Mouse (Mus musculus) cerebellum, adult 2 months (tissue): ENCODE data around the gene Stk10. TPM values are rescaled to one million over a fixed set of nuclear protein-coding genes. Genes with fewer than 3 reads are reported as not detected.
A peak's percentile ranks its signal among the peaks of the same experiment; 100 is the strongest.

ENCODE experiments used
- DNase-seq, 2 experiments: peaks; one replicate each; pipeline ENCODE4 v3.0.0; 2021
- H3K27ac ChIP-seq: fragments of 200-500 bp; 2 replicates; pipeline ENCODE4 v1.5.1; 2012; ENCODE audit warnings: low read length, control low read depth, inconsistent platforms; ENCODE audit not compliant: insufficient read depth
- H3K27me3 ChIP-seq: fragments of 200-500 bp; 2 replicates; pipeline ENCODE4 v1.6.1; 2012; ENCODE audit warnings: inconsistent platforms, mild to moderate bottlenecking, low read length, moderate library complexity; ENCODE audit not compliant: control insufficient read depth, insufficient read depth
- H3K4me1 ChIP-seq: fragments of 200-500 bp; 2 replicates; pipeline ENCODE4 v1.6.1; 2011; ENCODE audit warnings: low read length; ENCODE audit not compliant: control insufficient read depth, insufficient read depth
- H3K4me3 ChIP-seq: fragments of 200-500 bp; replicated peaks from 2 replicates; pipeline ENCODE3; 2011; ENCODE audit warnings: mild to moderate bottlenecking, low read depth, low read length, control low read depth; ENCODE audit not compliant: insufficient read depth
- CTCF ChIP-seq: fragments of 200-500 bp; IDR thresholded peaks from 2 replicates; pipeline ENCODE4 v1.5.1; 2011; ENCODE audit warnings: low read depth, mild to moderate bottlenecking, control low read depth, low read length, moderate library complexity, borderline replicate concordance; ENCODE audit not compliant: insufficient read depth
- POLR2A ChIP-seq: fragments of 200-500 bp; IDR thresholded peaks from 2 replicates; pipeline ENCODE4 v1.6.1; 2011; ENCODE audit warnings: low read length, control low read depth, borderline replicate concordance; ENCODE audit not compliant: insufficient read depth
- WGBS: fragments of 180-500 bp; shearing (Covaris S2); methylation state at CpG from one replicate; pipeline ENCODE4 v1.1.7; 2018; 5-methylcytosine and 5-hydroxymethylcytosine counted together
- polyA plus RNA-seq: library from polyadenylated mRNA; depleted of rRNA; stranded (reverse); fragments of >200 nt; gene quantifications from 2 replicates; pipeline ENCODE4 v1.2.3, GENCODE M21; 2012

Gene Stk10
- polyA plus RNA-seq, 1 experiment: 19.6 TPM

DNA sequence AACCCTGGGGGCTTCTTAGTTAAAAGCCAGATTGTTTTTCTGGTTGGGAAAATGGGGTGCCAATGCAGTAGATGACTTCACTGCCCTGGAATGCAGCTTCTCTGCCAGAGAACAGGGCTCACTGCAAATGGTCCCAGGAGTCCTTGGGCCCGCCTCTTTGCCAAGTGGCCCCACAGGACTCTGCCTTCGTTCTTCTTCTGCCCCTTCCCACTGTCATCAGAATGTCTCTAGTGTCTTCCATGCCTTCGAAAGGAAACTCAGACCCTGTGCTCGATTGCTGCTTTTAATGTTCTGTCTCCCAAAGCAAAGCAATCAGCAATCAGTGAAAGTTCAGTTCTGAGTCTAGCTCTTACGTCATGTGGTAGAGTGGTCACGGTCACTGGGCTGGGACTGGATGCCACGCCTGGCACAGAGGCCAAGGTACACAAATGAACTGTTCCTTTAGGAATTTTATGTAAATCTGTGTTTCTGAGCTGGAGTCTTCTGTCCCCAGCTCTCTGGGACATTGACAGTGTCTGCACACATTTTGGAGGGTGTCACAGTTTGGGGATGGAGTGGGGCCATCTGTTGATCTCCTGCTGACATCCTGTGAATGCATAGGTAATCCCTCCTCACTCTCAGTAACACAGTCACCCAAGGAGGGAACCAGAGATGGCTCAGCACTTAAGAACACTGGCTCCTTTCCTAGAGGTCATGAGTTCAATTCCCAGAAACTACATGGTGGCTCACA is 72.2 kb downstream of the Stk10 start:
- WGBS: 23% methylated on average over 7 of the region's 7 CpGs
- peak overlapping the region; percentile 81 for H3K27ac ChIP-seq
- peak; percentile 61 to 73 for DNase-seq
- H3K4me1 ChIP-seq: peaks cover 35% of the 10 kb centered on the region
- no peak overlapping the region for H3K4me3 ChIP-seq
- TF ChIP-seq POLR2A: no peak
- no peak for TF ChIP-seq CTCF
- H3K27me3 ChIP-seq: no peaks in the 10 kb centered on the region

DNA sequence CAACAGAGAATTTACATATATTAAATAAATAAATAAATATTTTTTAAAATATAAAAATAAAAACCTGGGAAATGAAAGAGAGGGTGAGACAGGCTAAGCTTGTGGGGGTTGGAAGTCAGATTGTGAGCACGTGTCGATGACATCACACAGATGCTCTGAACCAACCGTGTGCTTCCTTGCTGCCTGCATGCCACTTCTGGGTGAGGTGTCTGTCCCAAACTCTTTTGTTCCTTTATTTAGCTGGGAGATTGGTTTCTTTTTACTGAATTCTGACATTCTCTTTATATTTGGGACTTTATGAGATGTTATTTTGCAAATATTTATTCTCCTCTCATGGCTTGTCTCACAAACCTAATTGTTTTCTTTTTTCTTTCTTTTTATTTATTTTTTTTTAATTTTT is 72.8 kb downstream of the Stk10 start:
- Histone ChIP-seq H3K27ac (no peak overlapping the region; the same call in 1 of the 2 replicates), H3K27me3 (no peaks in the 10 kb centered on the region), H3K4me3 (no peak overlapping the region), H3K4me1 (peaks cover 34% of the 10 kb centered on the region)
- no peak for DNase-seq
- 84% methylated on average over 3 of the region's 3 CpGs for WGBS
- TF ChIP-seq CTCF (no peak), POLR2A (no peak)

DNA sequence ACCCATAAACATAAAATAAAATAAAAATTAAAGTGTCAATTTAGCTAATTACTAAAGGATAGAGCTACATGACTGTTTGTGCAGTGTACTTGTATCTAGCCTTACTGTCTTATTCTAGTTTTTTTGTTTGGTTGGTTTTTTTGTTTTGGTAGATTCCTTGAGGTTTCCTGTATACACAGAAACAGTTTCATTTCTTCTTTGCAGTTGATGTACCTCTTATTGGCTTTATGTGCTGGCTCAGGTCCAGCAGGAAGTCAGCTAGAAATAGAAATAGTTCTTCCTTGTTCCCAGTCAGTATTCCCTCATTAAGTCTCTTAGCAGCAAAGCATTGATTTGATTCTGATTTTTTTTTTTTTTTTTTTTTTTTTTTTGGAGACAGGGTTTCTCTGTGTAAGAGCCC is 74.2 kb downstream of the Stk10 start:
- peaks cover 30% of the 10 kb centered on the region for H3K4me1 ChIP-seq
- no peak overlapping the region for H3K4me3 ChIP-seq
- no peak for DNase-seq
- H3K27me3 ChIP-seq: no peaks in the 10 kb centered on the region
- H3K27ac ChIP-seq: no peak overlapping the region
- TF ChIP-seq POLR2A (no peak), CTCF (no peak)

DNA sequence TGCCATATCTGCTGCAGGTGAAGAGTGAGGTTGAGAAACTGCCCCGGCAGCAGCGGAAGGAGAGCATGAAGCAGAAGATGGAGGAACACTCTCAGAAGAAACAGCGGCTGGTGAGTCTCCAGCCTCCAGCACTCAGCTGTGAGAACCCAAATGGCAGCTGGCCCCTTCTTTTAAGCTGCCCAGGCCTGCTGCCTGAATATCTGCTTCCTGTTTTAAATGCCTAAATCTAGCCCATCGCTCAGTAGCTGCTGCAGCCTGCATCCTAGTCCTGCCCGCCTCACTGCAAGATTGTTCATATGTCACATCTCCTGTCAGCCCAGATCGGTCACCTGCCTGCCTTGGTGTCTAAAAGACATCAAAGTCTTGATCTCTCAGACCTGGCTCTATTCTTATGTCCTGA is 77.5 kb downstream of the Stk10 start:
- no peak overlapping the region; the same call in 1 of the 2 replicates for H3K27ac ChIP-seq
- no peak for TF ChIP-seq CTCF
- TF ChIP-seq POLR2A: no peak
- H3K27me3 ChIP-seq: no peaks in the 10 kb centered on the region
- H3K4me3 ChIP-seq: no peak overlapping the region
- no peak for DNase-seq
- WGBS: 77% methylated on average over 6 of the region's 6 CpGs
- peaks cover 17% of the 10 kb centered on the region for H3K4me1 ChIP-seq

DNA sequence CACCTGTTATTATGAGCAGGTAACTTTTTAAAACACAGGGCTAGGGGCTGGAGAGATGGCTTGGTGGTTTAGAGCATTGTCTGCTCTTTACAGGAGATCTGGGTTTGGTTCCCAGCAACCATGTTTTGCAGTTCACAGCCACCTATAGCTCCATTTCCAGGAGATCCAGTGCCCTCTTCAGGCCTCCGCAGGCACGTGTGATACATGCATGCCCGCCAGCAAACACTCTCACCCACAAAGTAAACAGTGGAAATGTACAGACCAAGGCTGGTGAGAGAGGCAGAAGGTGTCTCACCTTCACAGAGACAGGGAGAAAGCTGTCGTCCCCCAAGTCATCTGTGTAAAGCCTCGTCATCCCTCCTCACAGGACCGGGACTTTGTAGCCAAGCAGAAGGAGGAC is 79.2 kb downstream of the Stk10 start:
- Histone ChIP-seq H3K4me1 (peaks cover 13% of the 10 kb centered on the region), H3K27ac (no peak overlapping the region), H3K27me3 (no peaks in the 10 kb centered on the region), H3K4me3 (no peak overlapping the region)
- DNase-seq: no peak
- TF ChIP-seq CTCF (no peak), POLR2A (no peak)
- WGBS: 87% methylated on average over 6 of the region's 6 CpGs

DNA sequence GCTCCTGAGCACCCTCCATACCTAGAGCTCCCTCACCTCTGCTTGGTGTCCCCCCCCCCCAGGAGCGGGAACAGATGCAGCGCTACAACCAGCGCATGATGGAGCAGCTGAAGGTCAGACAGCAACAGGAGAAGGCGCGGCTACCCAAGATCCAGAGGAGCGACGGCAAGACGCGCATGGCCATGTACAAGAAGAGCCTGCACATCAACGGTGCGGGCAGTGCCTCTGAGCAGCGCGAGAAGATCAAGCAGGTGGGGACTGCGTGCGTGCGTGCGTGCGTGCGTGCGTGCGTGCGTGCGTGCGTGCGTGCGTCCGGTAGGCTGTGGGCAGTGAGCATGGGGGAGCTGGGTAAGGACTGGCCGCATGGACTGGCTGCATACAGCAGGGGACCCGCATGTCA is 81.4 kb downstream of the Stk10 start:
- WGBS: 94% methylated on average over 29 of the region's 29 CpGs
- H3K4me3 ChIP-seq: no peak overlapping the region
- TF ChIP-seq CTCF (no peak), POLR2A (no peak)
- no peak overlapping the region for H3K27ac ChIP-seq
- peaks cover 19% of the 10 kb centered on the region for H3K4me1 ChIP-seq
- no peak for DNase-seq
- no peaks in the 10 kb centered on the region for H3K27me3 ChIP-seq

DNA sequence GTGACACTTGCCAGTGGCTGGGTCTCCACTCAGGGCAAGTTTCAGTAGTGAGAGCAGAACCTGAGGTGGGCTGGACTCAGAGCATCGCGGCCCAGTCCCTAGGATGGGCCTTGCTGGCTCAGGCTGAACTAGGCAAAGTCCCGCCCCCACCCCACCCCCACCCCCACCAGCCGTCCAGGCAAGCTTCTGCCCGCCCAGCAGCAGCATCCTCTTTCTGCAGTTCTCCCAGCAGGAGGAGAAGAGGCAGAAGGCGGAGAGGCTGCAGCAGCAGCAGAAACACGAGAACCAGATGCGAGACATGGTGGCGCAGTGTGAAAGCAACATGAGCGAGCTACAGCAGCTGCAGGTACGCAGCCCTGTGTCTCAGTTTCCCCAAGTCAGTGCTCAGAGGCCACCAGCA is 82.5 kb downstream of the Stk10 start:
- 37% methylated on average over 11 of the region's 11 CpGs for WGBS
- H3K4me3 ChIP-seq: no peak overlapping the region
- H3K27me3 ChIP-seq: no peaks in the 10 kb centered on the region
- peaks cover 24% of the 10 kb centered on the region for H3K4me1 ChIP-seq
- no peak for TF ChIP-seq CTCF
- TF ChIP-seq POLR2A: no peak
- DNase-seq: no peak
- H3K27ac ChIP-seq: no peak overlapping the region

DNA sequence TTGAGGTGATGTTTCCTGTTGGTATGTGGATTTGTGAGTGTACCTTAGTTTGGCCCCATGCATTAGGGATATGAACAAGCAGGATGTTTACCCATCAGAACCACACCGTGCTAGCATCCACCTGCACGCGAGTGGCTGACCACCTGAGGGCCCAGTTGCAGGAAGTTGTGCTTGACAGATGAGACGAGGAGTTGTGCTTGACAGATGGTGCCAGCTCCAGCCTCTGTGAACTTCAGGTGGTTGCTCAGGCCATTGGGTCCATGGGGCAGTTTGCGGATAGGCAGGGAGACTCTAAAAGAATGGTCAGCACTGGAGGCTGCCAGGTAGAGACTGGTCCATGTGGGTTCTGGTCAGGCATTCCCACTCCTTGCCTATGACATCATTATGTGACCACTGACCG is 83.0 kb downstream of the Stk10 start:
- Histone ChIP-seq H3K4me3 (no peak overlapping the region), H3K27me3 (no peaks in the 10 kb centered on the region), H3K4me1 (peaks cover 26% of the 10 kb centered on the region), H3K27ac (no peak overlapping the region)
- DNase-seq: no peak
- no peak for TF ChIP-seq POLR2A
- TF ChIP-seq CTCF: no peak
- WGBS: 79% methylated on average over 6 of the region's 6 CpGs
